ENCODE assay signal across 12 mouse cellular contexts in the genomic region with DNA sequence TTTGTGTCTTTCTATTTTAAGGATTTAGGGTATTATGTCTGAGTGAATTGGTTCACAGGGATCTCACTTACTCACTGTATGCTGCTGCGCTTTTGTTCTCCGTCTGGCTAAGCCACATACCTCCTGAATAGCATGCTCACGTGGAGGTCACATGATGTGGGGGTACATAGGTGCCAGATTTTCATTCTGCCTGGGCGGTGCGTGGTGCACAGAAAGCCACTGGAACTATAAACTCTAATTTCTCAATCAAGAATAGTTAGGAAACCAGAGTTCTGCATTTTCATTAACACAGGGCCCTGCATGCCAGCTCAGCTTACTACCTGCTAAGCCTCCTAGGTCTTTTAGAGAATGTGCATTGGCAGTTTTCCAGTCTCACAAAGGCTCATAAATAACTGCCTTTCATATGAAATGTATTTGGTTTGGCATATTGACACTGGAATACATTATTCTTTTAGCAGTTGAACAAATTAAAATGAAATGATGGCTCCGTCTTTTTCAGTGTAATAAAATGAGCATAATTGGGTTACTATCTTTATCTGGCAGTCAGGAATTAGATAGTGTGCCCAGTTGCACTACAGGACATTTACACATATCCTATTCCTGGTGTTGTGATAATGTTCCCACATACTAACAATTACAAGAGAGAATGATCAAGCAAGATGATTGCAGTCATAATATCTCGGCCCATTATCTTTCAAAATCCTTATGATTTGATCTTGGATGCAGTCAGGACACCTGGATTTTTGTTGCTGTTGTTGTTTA.
A peak's percentile ranks its signal among the peaks of the same experiment; 100 is the strongest.
DNase-seq lines count a peak whose midpoint lies in the region; ATAC-seq lines count a peak whose summit lies in the region.
"Had no signal": no experiment of that assay in that cellular context is flagged by ENCODE, and none has a peak within 500 bp of the region (broad histone marks: within the 10 kb centered on the region; RNA-seq: fewer than 3 reads in every experiment).

No protein-coding gene starts in this region.

- DNase-seq in cerebellum, adult 9-10 months, result peak; percentile 10
- no peak for DNase-seq in cerebellum, postnatal 4 days (ENCODE audit: low spot score in 2 of 2)
- DNase-seq in left cerebral cortex, adult 18-20 months (ENCODE audit: low spot score in 2 of 2), result peak; percentile 6 to 17
- DNase-seq in left cerebral cortex, postnatal 4 days, result no peak
- peak; percentile 1 for DNase-seq in fibroblast of lung, adult 2 months (ENCODE audit: low read depth)
- DNase-seq in thymus, postnatal 4 days, result no peak
- DNase-seq: adrenal gland, postnatal 36 days; heart, adult 11 months; kidney, adult 8-10 months had no signal

- WGBS in midbrain, embryonic 13.5 days, result 32% methylated on average over 7 of the region's 7 CpGs

- intact Hi-C loops in left cerebral cortex, postnatal 4 days (cut with DNase I), result no loop called here

- no peak overlapping the region for H3K4me2 ChIP-seq in midbrain, embryonic 13.5 days (replicated peaks)

- H3K4me3 ChIP-seq in midbrain, embryonic 13.5 days (replicated peaks), result no peak overlapping the region

- no peaks in the 10 kb centered on the region for H3K36me3 ChIP-seq in midbrain, embryonic 13.5 days
- H3K36me3 ChIP-seq: G1E had no signal

- peak overlapping the region; percentile 45 for H3K27ac ChIP-seq in midbrain, embryonic 13.5 days

- no peak overlapping the region for H3K9ac ChIP-seq in midbrain, embryonic 13.5 days (replicated peaks)

- no peaks in the 10 kb centered on the region for H3K27me3 ChIP-seq in midbrain, embryonic 13.5 days

- peak; percentile 92 for ATAC-seq in midbrain, embryonic 13.5 days
- no peak for ATAC-seq in granulocyte monocyte progenitor cell, adult 5-6 weeks (replicated peaks; ENCODE audit: poor library complexity, severe bottlenecking)

- H3K4me1 ChIP-seq in midbrain, embryonic 13.5 days (replicated peaks), result peaks cover 17% of the 10 kb centered on the region

- no peaks in the 10 kb centered on the region for H3K9me3 ChIP-seq in midbrain, embryonic 13.5 days

Comparison
In these comparisons a context has a peak if more than half of its experiments do, and no peak if none do; other contexts are left out.
1. DNase-seq: peak in cerebellum, adult 9-10 months (single experiment), left cerebral cortex, adult 18-20 months (2 of 2) and fibroblast of lung, adult 2 months (single experiment); none in cerebellum, postnatal 4 days (0 of 2), left cerebral cortex, postnatal 4 days (single experiment) and thymus, postnatal 4 days (single experiment).